In genomic region chr5:114413067-114413735, GRCm38 (mm10) we compare ENCODE assay signal across 11 mouse cellular contexts. TPM values are rescaled to one million over a fixed set of nuclear protein-coding genes. Genes with fewer than 3 reads are reported as not detected.
DNase-seq lines count a peak whose midpoint lies in the region; ATAC-seq lines count a peak whose summit lies in the region.
"Had no signal": no experiment of that assay in that cellular context is flagged by ENCODE, and none has a peak within 500 bp of the region (broad histone marks: within the 10 kb centered on the region; RNA-seq: fewer than 3 reads in every experiment).

No protein-coding gene starts in this region.

- no peak overlapping the region for H3K4me2 ChIP-seq in lung, embryonic 15.5 days
- H3K4me2 ChIP-seq: forebrain, embryonic 15.5 days; neural tube, embryonic 15.5 days had no signal

- peaks cover 87% of the 10 kb centered on the region for H3K36me3 ChIP-seq in lung, embryonic 15.5 days

- 23% methylated on average over 16 of the region's 16 CpGs for WGBS in lung, embryonic 15.5 days

- peak; percentile 58 for DNase-seq in adipocyte (ENCODE audit: low spot score)
- DNase-seq in adrenal gland, postnatal 36 days, result peak; percentile 77 to 80
- DNase-seq in kidney, adult 18-20 months, result peak; percentile 29
- no peak for DNase-seq in layer of hippocampus, adult 11-12 months (ENCODE audit: low spot score)
- DNase-seq in left cerebral cortex, adult 9 months (ENCODE audit: low spot score in 2 of 2), result no peak
- DNase-seq in right cerebral cortex, postnatal 36 days (ENCODE audit: low spot score in 2 of 2), result no peak
- DNase-seq: cerebellum, adult 8-10 months had no signal

- H3K27me3 ChIP-seq in lung, embryonic 15.5 days, result no peaks in the 10 kb centered on the region
- H3K27me3 ChIP-seq: forebrain, embryonic 15.5 days; neural tube, embryonic 15.5 days had no signal

- H3K4me1 ChIP-seq in lung, embryonic 15.5 days, result peaks cover 34% of the 10 kb centered on the region
- H3K4me1 ChIP-seq: forebrain, embryonic 15.5 days; neural tube, embryonic 15.5 days had no signal

- H3K27ac ChIP-seq in lung, embryonic 15.5 days, result peak overlapping the region; percentile 78
- H3K27ac ChIP-seq: forebrain, embryonic 15.5 days; layer of hippocampus, adult 2 months; neural tube, embryonic 15.5 days had no signal

- no peaks in the 10 kb centered on the region for H3K9me3 ChIP-seq in lung, embryonic 15.5 days
- H3K9me3 ChIP-seq: forebrain, embryonic 15.5 days; neural tube, embryonic 15.5 days had no signal

- H3K4me3 ChIP-seq in lung, embryonic 15.5 days, result no peak overlapping the region
- H3K4me3 ChIP-seq: forebrain, embryonic 15.5 days; layer of hippocampus, adult 2 months; neural tube, embryonic 15.5 days had no signal

- no peak overlapping the region for H3K9ac ChIP-seq in lung, embryonic 15.5 days
- H3K9ac ChIP-seq: forebrain, embryonic 15.5 days; neural tube, embryonic 15.5 days had no signal

- peak; percentile 86 for ATAC-seq in lung, embryonic 15.5 days (ENCODE audit: borderline replicate concordance, extremely low read depth, low FRiP score, low TSS enrichment)
- ATAC-seq: forebrain, embryonic 15.5 days had no signal

RNA-seq across cellular contexts. Expression of gene Mmab, which starts 30.7 kb away (rescaled TPM):
- 10 to 100 TPM; 20.4 to 21.6 TPM for total RNA-seq in adrenal gland, postnatal 36 days (2021)
- polyA plus RNA-seq in lung, embryonic 15.5 days (2015; fragmentation: Nextera tagmentation; extraction: Ambion mirVana), result 30.5 and 31.0 TPM in 2 replicates

RNA-seq across cellular contexts. Expression of gene Mvk, which starts 30.9 kb away (rescaled TPM):
- total RNA-seq in adrenal gland, postnatal 36 days (2021), result 10 to 100 TPM; 35.9 to 40.7 TPM
- 39.2 and 43.8 TPM in 2 replicates for polyA plus RNA-seq in lung, embryonic 15.5 days (2015; fragmentation: Nextera tagmentation; extraction: Ambion mirVana)

RNA-seq across cellular contexts. Expression of gene Ube3b, which starts 32.8 kb away (rescaled TPM):
- total RNA-seq in adrenal gland, postnatal 36 days (2021), result 10 to 100 TPM; 60.3 to 79.0 TPM
- polyA plus RNA-seq in lung, embryonic 15.5 days (2015; fragmentation: Nextera tagmentation; extraction: Ambion mirVana), result 43.4 and 46.5 TPM in 2 replicates

RNA-seq across cellular contexts. Expression of gene Kctd10, which starts 32.9 kb away (rescaled TPM):
- 10 to 100 TPM; 62.7 to 71.9 TPM for total RNA-seq in adrenal gland, postnatal 36 days (2021)
- 169 and 176 TPM in 2 replicates for polyA plus RNA-seq in lung, embryonic 15.5 days (2015; fragmentation: Nextera tagmentation; extraction: Ambion mirVana)

Comparison
In these comparisons a context has a peak if more than half of its experiments do, and no peak if none do; other contexts are left out.
1. DNase-seq: peak in adipocyte (single experiment), adrenal gland, postnatal 36 days (2 of 2) and kidney, adult 18-20 months (single experiment); none in layer of hippocampus, adult 11-12 months (single experiment), left cerebral cortex, adult 9 months (0 of 2) and right cerebral cortex, postnatal 36 days (0 of 2).